Mouse (Mus musculus) G1E (cell line): ENCODE results near the gene Slc34a3. TPM values are rescaled to one million over a fixed set of nuclear protein-coding genes. Genes with fewer than 3 reads are reported as not detected.

Experiments
- ATAC-seq: 2 replicates; pipeline ENCODE4 v1.8.0; 2016; ENCODE audit warnings: mild to moderate bottlenecking; ENCODE audit not compliant: insufficient number of reproducible peaks, poor library complexity, low FRiP score, severe bottlenecking; ENCODE audit errors: extremely low read depth
- DNase-seq: peaks from one replicate; pipeline ENCODE4 v3.0.0; 2012; ENCODE audit warnings: low spot score
- H3K27me3 ChIP-seq: 2 replicates; pipeline ENCODE4 v1.6.1; 2012; ENCODE audit warnings: mild to moderate bottlenecking, low read length, inconsistent platforms; ENCODE audit not compliant: insufficient read depth
- H3K36me3 ChIP-seq: replicated peaks from 2 replicates; pipeline ENCODE3; 2012; ENCODE audit warnings: mild to moderate bottlenecking, inconsistent platforms
- H3K4me1 ChIP-seq: 2 replicates; pipeline ENCODE4 v1.6.1; 2012; ENCODE audit warnings: low read depth, low read length, inconsistent platforms, mixed read lengths; ENCODE audit not compliant: insufficient read depth
- H3K4me3 ChIP-seq: 2 replicates; pipeline ENCODE4 v1.5.1; 2012; ENCODE audit warnings: low read depth, mild to moderate bottlenecking, inconsistent platforms, low read length, moderate library complexity, mixed read lengths
- H3K9me3 ChIP-seq: replicated peaks from 2 replicates; pipeline ENCODE4 v1.6.1; 2012; ENCODE audit warnings: inconsistent platforms
- CTCF ChIP-seq: IDR thresholded peaks from 2 replicates; pipeline ENCODE4 v1.5.1; 2012; ENCODE audit warnings: low read depth, low read length, inconsistent platforms, mixed read lengths
- GATA1 ChIP-seq: IDR thresholded peaks from 2 replicates; pipeline ENCODE4 v1.6.1; 2012; ENCODE audit warnings: borderline replicate concordance, low read length, inconsistent platforms, mixed read lengths
- GATA2 ChIP-seq: IDR thresholded peaks from 2 replicates; pipeline ENCODE4 v1.6.1; 2012; ENCODE audit warnings: low read depth, low read length, inconsistent platforms, borderline replicate concordance
- POLR2AphosphoS5 ChIP-seq: IDR thresholded peaks from 2 replicates; pipeline ENCODE4 v1.6.1; 2012; ENCODE audit warnings: low read depth, low read length, inconsistent platforms; ENCODE audit not compliant: insufficient replicate concordance
- TAL1 ChIP-seq: conservative IDR thresholded peaks from 2 replicates; pipeline ENCODE4 v1.6.1; 2012; ENCODE audit warnings: low read depth, low read length, inconsistent platforms, mixed read lengths
- polyA plus RNA-seq: library from polyadenylated mRNA; stranded (reverse); fragments of >175 nt; gene quantifications from 2 replicates; pipeline ENCODE4 v1.2.3, GENCODE M21; 2012
- total RNA-seq, 2 experiments: library from RNA; stranded (forward) in 1 of 2; stranded (reverse) in 1 of 2; fragments of 200-1000 nt in 1 of 2; fragments of >200 nt in 1 of 2; fragmentation: Nextera tagmentation in 1 of 2; gene quantifications; 2 replicates each; pipeline ENCODE4 v1.2.3; 2014 to 2017

Gene Slc34a3
- total and polyA plus RNA-seq, 3 experiments, result 0.91 TPM; not detected in 2

DNA sequence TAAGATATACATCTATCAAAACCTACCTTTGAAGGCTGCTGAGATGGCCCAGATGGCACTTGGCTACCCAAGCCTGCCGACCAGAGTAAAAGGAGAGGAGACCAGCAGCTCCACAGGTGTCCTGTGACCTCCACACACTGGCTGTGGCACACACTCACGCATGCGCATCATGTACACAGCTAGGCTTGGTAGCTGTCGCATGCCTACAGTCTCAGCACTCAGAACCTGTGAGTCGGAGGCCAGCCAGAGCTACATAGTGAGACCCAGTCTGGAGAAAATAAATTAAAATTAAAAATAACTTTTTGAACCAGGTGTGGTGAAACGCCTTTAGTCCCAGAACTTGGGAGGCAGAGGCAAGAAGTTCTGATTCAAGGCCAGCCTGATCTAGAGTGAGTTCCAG lies 46.3 kb downstream of the Slc34a3 start:
- Histone ChIP-seq H3K27me3 (peaks cover 51% of the 10 kb centered on the region), H3K4me3 (no peak overlapping the region)
- no peak for DNase-seq

DNA sequence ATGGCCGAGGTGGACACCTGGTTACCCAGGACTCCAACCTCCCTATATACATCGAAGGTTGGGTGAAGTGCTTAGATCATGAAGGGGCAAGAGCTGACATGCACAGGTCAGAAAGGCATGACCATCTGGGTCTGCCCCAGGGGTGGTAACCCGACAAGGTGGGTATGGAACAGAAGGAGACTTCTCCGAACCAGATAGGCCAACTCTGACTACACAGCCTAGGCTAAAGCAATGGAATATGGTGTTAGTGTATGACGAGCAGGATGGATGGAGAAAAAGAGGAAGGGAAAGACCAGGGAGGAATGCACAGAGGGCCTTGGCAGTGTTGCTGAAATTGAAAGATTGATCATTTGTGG lies 47.6 kb downstream of the Slc34a3 start:
- DNase-seq, result no peak
- H3K4me1 ChIP-seq, result peaks cover 15% of the 10 kb centered on the region
- no peak for TF ChIP-seq TAL1
- no peak for TF ChIP-seq POLR2AphosphoS5
- TF ChIP-seq GATA2, result no peak
- TF ChIP-seq GATA1, result no peak
- TF ChIP-seq CTCF, result no peak
- no peak for ATAC-seq
- peaks cover under 1% of the 10 kb centered on the region; the same call in 1 of the 2 replicates for H3K9me3 ChIP-seq
- peaks cover 61% of the 10 kb centered on the region for H3K27me3 ChIP-seq
- H3K36me3 ChIP-seq, result peaks cover 3% of the 10 kb centered on the region
- no peak overlapping the region for H3K4me3 ChIP-seq

More for the DNA sequence above, 46.3 kb downstream of the Slc34a3 start:
- no peak for ATAC-seq
- TF ChIP-seq CTCF (no peak), TAL1 (no peak), GATA1 (no peak), POLR2AphosphoS5 (no peak), GATA2 (no peak)
- H3K4me1 ChIP-seq, result peaks cover 15% of the 10 kb centered on the region
- H3K36me3 ChIP-seq, result peaks cover 6% of the 10 kb centered on the region
- no peaks in the 10 kb centered on the region for H3K9me3 ChIP-seq

- TF ChIP-seq GATA1 (no peak), GATA2 (no peak), CTCF (no peak), TAL1 (no peak), POLR2AphosphoS5 (no peak)
- H3K36me3 ChIP-seq, result peaks cover 2% of the 10 kb centered on the region
- no peak for ATAC-seq
- peaks cover 18% of the 10 kb centered on the region for H3K4me1 ChIP-seq
- H3K9me3 ChIP-seq, result peaks cover 7% of the 10 kb centered on the region
- H3K27me3 ChIP-seq, result peaks cover 68% of the 10 kb centered on the region
- DNase-seq, result peak; percentile 52
- H3K4me3 ChIP-seq, result peak overlapping the region; percentile 67; the same call in 1 of the 2 replicates
These were observed 48.3 kb downstream of the Slc34a3 start for GRCm38 (mm10) chr2:25185625-25186574.

GRCm38 (mm10) chr2:25184496-25184895 lies 49.7 kb downstream of the Slc34a3 start:
- ATAC-seq, result no peak
- peaks cover 23% of the 10 kb centered on the region for H3K4me1 ChIP-seq

DNA sequence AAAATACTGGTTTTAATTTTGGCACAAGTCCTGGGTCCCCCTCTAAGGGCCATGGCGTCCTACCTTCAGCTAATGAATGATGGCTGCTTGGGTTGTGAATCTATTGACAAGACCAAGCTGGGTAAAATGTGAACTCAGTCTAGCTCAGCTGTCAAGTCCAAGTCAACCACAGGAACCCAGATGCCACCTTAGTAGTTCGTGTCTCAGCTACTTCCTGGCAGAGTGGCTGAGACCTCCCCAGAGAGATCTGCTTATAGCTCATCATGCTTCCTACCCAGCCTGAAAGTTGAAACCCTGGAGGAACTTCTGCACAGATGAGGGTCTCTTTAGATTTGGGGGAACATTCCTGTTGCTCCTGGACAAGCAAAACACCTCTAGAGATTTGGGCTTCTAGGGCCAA lies 50.8 kb downstream of the Slc34a3 start:
- H3K36me3 ChIP-seq, result no peaks in the 10 kb centered on the region
- H3K4me3 ChIP-seq, result no peak overlapping the region
- no peak for DNase-seq
- peaks cover 23% of the 10 kb centered on the region for H3K4me1 ChIP-seq
- no peak for ATAC-seq
- H3K27me3 ChIP-seq, result peaks cover 90% of the 10 kb centered on the region
- peaks cover 12% of the 10 kb centered on the region for H3K9me3 ChIP-seq
- TF ChIP-seq CTCF (no peak), TAL1 (no peak), GATA1 (no peak), POLR2AphosphoS5 (no peak), GATA2 (no peak)

More at GRCm38 (mm10) chr2:25184496-25184895, 49.7 kb downstream of the Slc34a3 start:
- no peak overlapping the region for H3K4me3 ChIP-seq
- TF ChIP-seq POLR2AphosphoS5 (no peak), GATA2 (no peak), CTCF (no peak), GATA1 (no peak), TAL1 (no peak)
- H3K36me3 ChIP-seq, result no peaks in the 10 kb centered on the region
- no peak for DNase-seq
- H3K9me3 ChIP-seq, result peaks cover 12% of the 10 kb centered on the region
- H3K27me3 ChIP-seq, result peaks cover 80% of the 10 kb centered on the region

DNA sequence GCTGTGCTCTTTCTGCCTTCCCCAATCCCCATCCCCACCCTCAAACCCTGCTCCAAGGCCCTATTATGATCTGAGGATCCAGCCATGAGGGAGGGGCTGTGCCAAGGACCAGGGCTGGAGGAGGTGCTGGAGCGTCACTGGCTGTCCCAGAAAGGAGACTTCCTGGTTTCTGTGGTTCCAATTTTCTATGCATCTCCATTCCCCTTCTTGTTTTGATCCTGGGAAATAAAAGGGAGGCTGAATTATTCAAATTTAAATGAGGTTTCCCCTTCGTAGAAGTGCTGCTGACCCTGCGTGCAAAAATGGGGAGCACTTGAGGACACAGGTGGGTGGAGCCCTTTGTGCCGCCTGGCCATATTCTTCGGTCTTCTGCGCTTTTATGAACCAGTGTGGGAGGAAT lies 51.5 kb downstream of the Slc34a3 start:
- TF ChIP-seq GATA1 (no peak), GATA2 (no peak), CTCF (no peak), TAL1 (no peak), POLR2AphosphoS5 (no peak)
- Histone ChIP-seq H3K36me3 (no peaks in the 10 kb centered on the region), H3K9me3 (peaks cover 12% of the 10 kb centered on the region), H3K4me3 (no peak overlapping the region), H3K4me1 (peaks cover 23% of the 10 kb centered on the region), H3K27me3 (peaks cover 95% of the 10 kb centered on the region)
- no peak for ATAC-seq
- no peak for DNase-seq
